Mouse (Mus musculus): ENCODE measurements around the gene Sept7. TPM values are rescaled to one million over a fixed set of nuclear protein-coding genes. Genes with fewer than 3 reads are reported as not detected.

Gene Sept7
- 284 and 297 TPM in 2 replicates for polyA plus RNA-seq (2015; fragmentation: Nextera tagmentation; extraction: Ambion mirVana)

- H3K27ac ChIP-seq (replicated peaks), result peak within 1 kb of the TSS; percentile 99
- no peaks in the 10 kb centered on the region for H3K36me3 ChIP-seq
- no peaks in the 10 kb centered on the region for H3K9me3 ChIP-seq
- peak; percentile 99 for ATAC-seq (ENCODE audit: low read depth)
- peak within 1 kb of the TSS; percentile 71 for H3K4me2 ChIP-seq
- peak within 1 kb of the TSS; percentile 98 for H3K9ac ChIP-seq
- peaks cover 34% of the 10 kb centered on the region for H3K4me1 ChIP-seq (replicated peaks)
- peak within 1 kb of the TSS; percentile 99 for H3K4me3 ChIP-seq
- H3K27me3 ChIP-seq, result no peaks in the 10 kb centered on the region
- WGBS, result under 1% methylated on average over 50 of the region's 54 CpGs
Measured at GRCm38 (mm10) chr9:25252283-25252726, at the start of gene Sept7. TSS of gene Sept7 (plus strand) at chr9:25252439.

GRCm38 (mm10) chr9:25208087-25208803, 44.0 kb upstream of the Sept7 start:
- H3K9me3 ChIP-seq, result 0 out of 2 replicates have a peak, but pooled peaks cover 4% of the 10 kb centered on the region
- no peak overlapping the region for H3K9ac ChIP-seq
- H3K27ac ChIP-seq (replicated peaks), result no peak overlapping the region
- ATAC-seq (ENCODE audit: low read depth), result no peak
- H3K4me3 ChIP-seq, result no peak overlapping the region
- no peaks in the 10 kb centered on the region for H3K36me3 ChIP-seq
- H3K27me3 ChIP-seq, result no peaks in the 10 kb centered on the region
- WGBS, result 83% methylated on average over 8 of the region's 8 CpGs
- no peak overlapping the region for H3K4me2 ChIP-seq
- H3K4me1 ChIP-seq (replicated peaks), result peaks cover 15% of the 10 kb centered on the region

DNA sequence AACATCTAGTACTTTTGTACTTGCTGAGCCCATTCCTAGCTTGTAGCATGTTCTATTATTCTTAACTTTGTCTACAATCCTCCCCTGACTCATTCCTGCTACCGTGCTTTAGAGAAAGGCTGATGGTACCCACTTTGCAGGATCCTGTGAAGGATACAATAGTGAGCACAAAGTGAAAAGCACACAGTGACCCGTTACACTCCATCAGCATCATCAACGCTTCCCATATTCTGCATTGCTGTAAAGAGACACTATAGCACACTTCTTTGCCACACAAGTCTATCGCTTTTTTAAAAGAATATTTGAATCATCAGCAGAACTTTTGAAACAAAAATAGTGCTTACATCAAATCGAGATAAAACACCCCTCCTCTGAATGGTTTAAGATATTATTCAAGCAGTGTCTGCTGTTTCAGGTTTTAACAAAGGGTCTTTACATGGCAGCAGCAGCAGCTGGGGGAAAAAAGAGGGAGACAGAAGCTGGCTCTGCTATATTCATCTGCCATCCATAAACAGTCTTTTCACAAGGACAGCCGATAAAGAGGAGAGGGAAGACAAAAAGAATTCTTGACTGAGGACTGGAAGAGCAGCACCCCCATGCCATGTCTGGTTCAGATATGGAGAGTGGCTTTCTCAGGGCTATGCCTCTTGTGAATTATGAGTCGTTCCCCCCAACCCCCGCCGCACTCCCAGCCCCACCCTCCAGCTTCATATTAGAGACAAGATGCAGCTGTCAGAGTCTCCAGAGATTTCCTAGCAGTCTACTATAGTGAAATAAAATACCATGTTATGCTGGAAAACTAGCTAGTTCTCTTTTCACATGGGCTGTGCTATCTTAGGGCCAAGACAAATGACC, 39.7 kb upstream of the Sept7 start:
- 37% methylated on average over 9 of the region's 9 CpGs for WGBS
- Histone ChIP-seq H3K36me3 (no peaks in the 10 kb centered on the region), H3K9me3 (0 out of 2 replicates have a peak, but pooled peaks cover 4% of the 10 kb centered on the region), H3K4me1 (replicated peaks) (peaks cover 18% of the 10 kb centered on the region), H3K4me3 (no peak overlapping the region), H3K9ac (peak overlapping the region; percentile 14; the same call in 1 of the 2 replicates), H3K27ac (replicated peaks) (peak overlapping the region; percentile 76), H3K4me2 (peak overlapping the region; percentile 18; the same call in 1 of the 2 replicates), H3K27me3 (no peaks in the 10 kb centered on the region)
- peak; percentile 77 for ATAC-seq (ENCODE audit: low read depth)

DNA sequence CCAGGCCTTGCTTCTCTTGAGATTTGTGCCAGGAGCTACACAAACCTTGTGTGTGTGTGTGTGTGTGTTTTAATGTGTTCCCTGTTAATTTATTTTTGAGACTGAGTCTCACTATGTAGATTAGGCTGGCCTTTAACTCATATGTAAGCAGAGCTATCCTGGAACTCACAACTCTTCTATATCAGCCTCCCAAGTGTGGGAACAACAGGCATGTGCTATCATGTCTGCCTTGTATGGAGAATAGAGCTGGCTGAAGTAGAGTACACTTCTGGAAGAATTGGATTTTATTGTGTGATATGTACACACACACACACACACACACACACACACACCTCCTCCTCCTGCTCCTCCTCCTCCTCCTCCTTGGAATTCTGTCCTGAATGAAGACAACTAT, 39.1 kb upstream of the Sept7 start:
- ATAC-seq (ENCODE audit: low read depth), result peak; percentile 65; the same call in 1 of the 2 replicates
- no peak overlapping the region for H3K4me2 ChIP-seq
- no peak overlapping the region for H3K9ac ChIP-seq
- no peaks in the 10 kb centered on the region for H3K36me3 ChIP-seq
- H3K27me3 ChIP-seq, result no peaks in the 10 kb centered on the region
- peaks cover 18% of the 10 kb centered on the region for H3K4me1 ChIP-seq (replicated peaks)
- H3K4me3 ChIP-seq, result no peak overlapping the region
- peak overlapping the region; percentile 76; the same call in 1 of the 2 replicates for H3K27ac ChIP-seq (replicated peaks)
- H3K9me3 ChIP-seq, result 0 out of 2 replicates have a peak, but pooled peaks cover 4% of the 10 kb centered on the region

DNA sequence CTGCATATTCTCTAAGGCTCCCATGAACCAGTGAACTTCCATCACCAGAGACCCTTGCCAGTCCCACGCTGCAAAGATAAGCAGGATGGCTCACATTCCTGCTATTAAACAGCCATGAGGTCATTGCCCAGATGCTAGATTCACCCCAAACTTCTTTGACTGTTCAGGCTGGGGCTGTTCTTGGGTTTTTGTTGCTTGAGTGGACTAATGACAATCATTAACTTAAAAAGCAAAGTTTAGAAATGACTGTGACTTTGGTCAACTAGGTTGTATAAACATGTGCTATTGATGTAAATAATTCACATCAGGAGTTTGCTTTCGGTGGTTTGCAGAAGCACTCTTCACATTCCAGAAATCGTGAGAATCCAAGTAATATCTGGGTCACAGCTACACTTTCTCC, 36.8 kb upstream of the Sept7 start:
- Histone ChIP-seq H3K27me3 (no peaks in the 10 kb centered on the region), H3K4me3 (no peak overlapping the region), H3K9ac (no peak overlapping the region), H3K9me3 (no peaks in the 10 kb centered on the region), H3K36me3 (no peaks in the 10 kb centered on the region), H3K4me2 (no peak overlapping the region), H3K4me1 (replicated peaks) (peaks cover 18% of the 10 kb centered on the region), H3K27ac (replicated peaks) (no peak overlapping the region)
- ATAC-seq (ENCODE audit: low read depth), result no peak
- WGBS, result 70% methylated on average over 3 of the region's 3 CpGs

- no peaks in the 10 kb centered on the region for H3K9me3 ChIP-seq
- no peaks in the 10 kb centered on the region for H3K36me3 ChIP-seq
- H3K4me3 ChIP-seq, result no peak overlapping the region
- no peak overlapping the region for H3K4me2 ChIP-seq
- H3K4me1 ChIP-seq (replicated peaks), result peaks cover 18% of the 10 kb centered on the region
- 46% methylated on average over 2 of the region's 2 CpGs for WGBS
- H3K27ac ChIP-seq (replicated peaks), result no peak overlapping the region
- no peak for ATAC-seq (ENCODE audit: low read depth)
- no peak overlapping the region for H3K9ac ChIP-seq
- no peaks in the 10 kb centered on the region for H3K27me3 ChIP-seq
Measured at GRCm38 (mm10) chr9:25216210-25216609, 36.0 kb upstream of the Sept7 start.

GRCm38 (mm10) chr9:25218954-25219353, 33.3 kb upstream of the Sept7 start:
- H3K27me3 ChIP-seq, result no peaks in the 10 kb centered on the region
- H3K27ac ChIP-seq (replicated peaks), result no peak overlapping the region
- no peak overlapping the region for H3K9ac ChIP-seq
- H3K4me3 ChIP-seq, result no peak overlapping the region
- 57% methylated on average over 3 of the region's 3 CpGs for WGBS
- no peaks in the 10 kb centered on the region for H3K9me3 ChIP-seq
- no peak for ATAC-seq (ENCODE audit: low read depth)
- H3K4me1 ChIP-seq (replicated peaks), result no peaks in the 10 kb centered on the region
- H3K4me2 ChIP-seq, result no peak overlapping the region
- H3K36me3 ChIP-seq, result no peaks in the 10 kb centered on the region

DNA sequence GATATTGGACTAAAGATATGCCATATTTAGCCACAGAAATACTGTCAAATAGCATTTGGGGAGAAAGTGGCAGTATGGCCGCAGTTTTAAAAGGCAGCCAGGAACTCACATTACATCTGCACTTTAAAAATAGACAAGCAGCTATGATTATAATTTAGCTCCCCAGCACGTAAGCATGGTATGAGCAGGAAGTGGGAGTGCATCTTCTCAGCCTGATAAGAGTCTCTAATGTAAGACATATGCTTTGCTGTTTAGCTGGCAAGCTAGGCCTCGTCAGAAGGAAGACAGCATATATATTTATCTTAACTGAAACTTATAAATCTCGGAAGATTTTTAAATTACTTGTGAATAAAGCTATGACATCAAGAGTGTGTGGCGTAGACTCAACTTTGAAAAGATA, 32.4 kb upstream of the Sept7 start:
- no peaks in the 10 kb centered on the region for H3K9me3 ChIP-seq
- WGBS, result 85% methylated on average over 5 of the region's 5 CpGs
- H3K27me3 ChIP-seq, result no peaks in the 10 kb centered on the region
- no peaks in the 10 kb centered on the region for H3K36me3 ChIP-seq
- no peak overlapping the region for H3K9ac ChIP-seq
- no peak overlapping the region for H3K27ac ChIP-seq (replicated peaks)
- H3K4me3 ChIP-seq, result no peak overlapping the region
- no peak overlapping the region for H3K4me2 ChIP-seq
- H3K4me1 ChIP-seq (replicated peaks), result no peaks in the 10 kb centered on the region
- no peak for ATAC-seq (ENCODE audit: low read depth)

DNA sequence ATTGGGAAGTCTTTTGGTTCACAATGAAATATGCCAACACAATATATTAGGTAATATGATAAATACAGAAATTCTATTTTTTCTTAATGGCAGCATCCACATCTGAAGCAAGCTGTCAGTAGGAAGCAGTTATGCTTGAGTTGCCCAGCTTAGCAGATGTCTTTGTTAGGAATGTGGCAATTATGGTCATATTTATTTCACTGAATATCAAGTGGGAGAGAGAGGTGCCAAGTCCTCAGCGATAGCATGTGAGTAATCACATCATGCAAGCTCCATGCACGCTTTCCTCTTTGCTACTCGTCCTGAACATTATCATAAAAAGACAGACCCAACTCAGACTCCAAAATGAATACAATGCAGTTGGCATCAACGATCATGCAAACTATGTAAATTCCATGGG, 27.3 kb upstream of the Sept7 start:
- H3K4me3 ChIP-seq, result no peak overlapping the region
- no peak overlapping the region for H3K27ac ChIP-seq (replicated peaks)
- ATAC-seq (ENCODE audit: low read depth), result no peak
- no peaks in the 10 kb centered on the region for H3K4me1 ChIP-seq (replicated peaks)
- no peaks in the 10 kb centered on the region for H3K9me3 ChIP-seq
- H3K4me2 ChIP-seq, result no peak overlapping the region
- H3K9ac ChIP-seq, result no peak overlapping the region
- no peaks in the 10 kb centered on the region for H3K27me3 ChIP-seq
- WGBS, result 64% methylated on average over 4 of the region's 4 CpGs
- H3K36me3 ChIP-seq, result no peaks in the 10 kb centered on the region

DNA sequence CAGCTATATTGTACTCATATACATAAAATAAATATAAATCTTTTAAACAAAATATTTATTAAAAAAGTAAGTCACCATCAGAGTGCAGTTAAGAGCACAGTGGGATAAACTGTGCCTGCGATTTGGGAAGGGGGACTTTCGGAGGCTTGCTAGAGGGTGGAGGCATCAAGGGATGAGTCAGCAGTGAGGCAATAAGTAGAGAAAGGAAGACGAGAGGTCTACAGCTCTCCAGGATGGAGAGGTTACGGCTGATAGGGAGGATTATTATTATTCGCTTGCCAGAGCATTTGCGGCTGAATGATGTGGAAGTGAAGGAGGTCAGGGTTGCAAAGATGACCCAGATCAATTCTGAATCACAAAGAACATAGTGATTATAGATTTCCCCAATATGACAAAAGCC, 22.5 kb upstream of the Sept7 start:
- Histone ChIP-seq H3K36me3 (no peaks in the 10 kb centered on the region), H3K4me1 (replicated peaks) (no peaks in the 10 kb centered on the region), H3K9ac (no peak overlapping the region), H3K4me2 (no peak overlapping the region), H3K27ac (replicated peaks) (no peak overlapping the region), H3K9me3 (no peaks in the 10 kb centered on the region), H3K4me3 (no peak overlapping the region), H3K27me3 (no peaks in the 10 kb centered on the region)
- ATAC-seq (ENCODE audit: low read depth), result no peak
- WGBS, result 91% methylated on average over 6 of the region's 6 CpGs

- no peak for ATAC-seq (ENCODE audit: low read depth)
- Histone ChIP-seq H3K4me2 (no peak overlapping the region), H3K4me1 (replicated peaks) (no peaks in the 10 kb centered on the region), H3K27me3 (no peaks in the 10 kb centered on the region), H3K9me3 (no peaks in the 10 kb centered on the region), H3K36me3 (no peaks in the 10 kb centered on the region), H3K27ac (replicated peaks) (no peak overlapping the region), H3K9ac (no peak overlapping the region), H3K4me3 (no peak overlapping the region)
- WGBS, result 88% methylated on average over 10 of the region's 10 CpGs
Measured at GRCm38 (mm10) chr9:25230213-25231039, 21.8 kb upstream of the Sept7 start.
